Mouse (Mus musculus): ENCODE measurements around the gene Tlk1.

DNA sequence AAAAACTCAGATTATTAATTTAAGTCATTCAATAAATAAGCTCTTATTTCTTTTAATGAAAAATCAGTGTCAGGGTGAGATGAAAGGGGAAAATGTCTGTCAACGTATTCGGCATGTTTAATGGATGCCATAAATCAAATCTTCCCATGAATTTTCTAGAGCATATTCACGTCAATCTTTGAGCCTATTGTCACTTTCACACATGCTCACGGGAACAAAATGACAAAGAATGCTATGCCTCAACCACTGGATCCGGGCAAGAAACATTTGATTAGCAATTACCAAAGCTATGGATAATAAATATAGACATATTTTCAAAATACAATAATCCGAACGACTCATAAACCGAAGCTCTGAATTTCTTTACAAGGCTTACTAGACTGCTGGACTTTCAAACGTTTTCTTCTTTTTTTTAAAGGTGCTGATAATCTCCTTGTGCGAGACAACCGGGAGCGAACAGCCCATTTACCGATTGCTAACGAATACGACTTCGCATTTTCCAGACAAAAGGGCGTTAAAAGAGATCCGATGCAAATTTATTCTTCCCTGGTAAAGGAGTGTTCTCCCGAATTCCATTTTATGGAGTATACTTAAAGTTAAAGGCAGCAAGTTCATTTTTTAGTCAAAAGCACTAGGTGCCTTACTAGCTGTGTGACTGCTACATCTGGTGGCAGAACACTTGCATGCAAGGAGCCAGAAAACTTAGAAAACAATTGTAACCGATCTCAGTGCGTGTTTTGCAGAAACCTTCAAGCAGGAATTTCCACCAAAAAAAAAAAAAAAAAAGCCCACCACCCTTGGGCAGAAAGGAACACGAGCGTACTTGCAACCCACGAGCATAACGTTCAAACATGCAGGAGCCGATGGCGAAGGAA, 1.4 kb downstream of the Tlk1 start:
- no peak for TF ChIP-seq CTCF (IDR thresholded peaks at IDR 0.05; ENCODE audit: control insufficient read depth, insufficient read depth, low read length)
- no peak for TF ChIP-seq POLR2A (IDR thresholded peaks at IDR 0.05; ENCODE audit: borderline replicate concordance, control insufficient read depth, low read depth, low read length)

Data from bone marrow, adult 2 months (tissue).